Mouse (Mus musculus): ENCODE measurements at regions not wholly inside any gene's neighbourhood (a gene's known extent, or its start where the extent isn't known, plus 50 kb on each side); places are given as distances from the start of the nearest gene placed in this dataset.

- TF ChIP-seq POLR2A (IDR thresholded peaks at IDR 0.05; ENCODE audit: borderline replicate concordance, extremely low read depth, insufficient read depth, insufficient read length, poor library complexity, severe bottlenecking), result no peak
- TF ChIP-seq CTCF (IDR thresholded peaks at IDR 0.05; ENCODE audit: borderline replicate concordance, extremely low read depth, insufficient read depth, insufficient read length), result no peak
- no peak for DNase-seq (ENCODE audit: low read depth)
These were observed 310.1 kb downstream of the Irx1 start for GRCm38 (mm10) chr13:71653212-71653938.

- DNase-seq (ENCODE audit: low read depth), result no peak
These were observed 313.6 kb downstream of the Irx1 start for GRCm38 (mm10) chr13:71649876-71650275.

GRCm38 (mm10) chr13:71649031-71649430 lies 314.5 kb downstream of the Irx1 start:
- no peak for DNase-seq (ENCODE audit: low read depth)
- no peak for TF ChIP-seq CTCF (IDR thresholded peaks at IDR 0.05; ENCODE audit: borderline replicate concordance, extremely low read depth, insufficient read depth, insufficient read length)
- no peak for TF ChIP-seq POLR2A (IDR thresholded peaks at IDR 0.05; ENCODE audit: borderline replicate concordance, extremely low read depth, insufficient read depth, insufficient read length, poor library complexity, severe bottlenecking)

More at GRCm38 (mm10) chr13:71649876-71650275, 313.6 kb downstream of the Irx1 start:
- TF ChIP-seq CTCF (IDR thresholded peaks at IDR 0.05; ENCODE audit: borderline replicate concordance, extremely low read depth, insufficient read depth, insufficient read length) (no peak), POLR2A (IDR thresholded peaks at IDR 0.05; ENCODE audit: borderline replicate concordance, extremely low read depth, insufficient read depth, insufficient read length, poor library complexity, severe bottlenecking) (no peak)

GRCm38 (mm10) chr13:71631447-71631846 lies 332.1 kb downstream of the Irx1 start:
- TF ChIP-seq POLR2A (IDR thresholded peaks at IDR 0.05; ENCODE audit: borderline replicate concordance, extremely low read depth, insufficient read depth, insufficient read length, poor library complexity, severe bottlenecking), result no peak
- TF ChIP-seq CTCF (IDR thresholded peaks at IDR 0.05; ENCODE audit: borderline replicate concordance, extremely low read depth, insufficient read depth, insufficient read length), result 0 out of 2 replicates have a peak, but pooled peaks have one; percentile 3
- DNase-seq (ENCODE audit: low read depth), result no peak

GRCm38 (mm10) chr13:71617198-71617597 lies 346.3 kb downstream of the Irx1 start:
- TF ChIP-seq CTCF (IDR thresholded peaks at IDR 0.05; ENCODE audit: borderline replicate concordance, extremely low read depth, insufficient read depth, insufficient read length) (no peak), POLR2A (IDR thresholded peaks at IDR 0.05; ENCODE audit: borderline replicate concordance, extremely low read depth, insufficient read depth, insufficient read length, poor library complexity, severe bottlenecking) (no peak)
- no peak for DNase-seq (ENCODE audit: low read depth)

- TF ChIP-seq POLR2A (IDR thresholded peaks at IDR 0.05; ENCODE audit: borderline replicate concordance, extremely low read depth, insufficient read depth, insufficient read length, poor library complexity, severe bottlenecking) (no peak), CTCF (IDR thresholded peaks at IDR 0.05; ENCODE audit: borderline replicate concordance, extremely low read depth, insufficient read depth, insufficient read length) (no peak)
- DNase-seq (ENCODE audit: low read depth), result no peak
These were observed 350.9 kb downstream of the Irx1 start for GRCm38 (mm10) chr13:71612393-71613179.

GRCm38 (mm10) chr13:71582486-71582885 lies 381.0 kb downstream of the Irx1 start:
- no peak for DNase-seq (ENCODE audit: low read depth)
- TF ChIP-seq CTCF (IDR thresholded peaks at IDR 0.05; ENCODE audit: borderline replicate concordance, extremely low read depth, insufficient read depth, insufficient read length), result no peak
- no peak for TF ChIP-seq POLR2A (IDR thresholded peaks at IDR 0.05; ENCODE audit: borderline replicate concordance, extremely low read depth, insufficient read depth, insufficient read length, poor library complexity, severe bottlenecking)

GRCm38 (mm10) chr13:71565895-71566294 lies 397.6 kb downstream of the Irx1 start:
- no peak for TF ChIP-seq POLR2A (IDR thresholded peaks at IDR 0.05; ENCODE audit: borderline replicate concordance, extremely low read depth, insufficient read depth, insufficient read length, poor library complexity, severe bottlenecking)
- TF ChIP-seq CTCF (IDR thresholded peaks at IDR 0.05; ENCODE audit: borderline replicate concordance, extremely low read depth, insufficient read depth, insufficient read length), result no peak
- DNase-seq (ENCODE audit: low read depth), result no peak

GRCm38 (mm10) chr13:71565388-71565787 lies 398.1 kb downstream of the Irx1 start:
- no peak for DNase-seq (ENCODE audit: low read depth)
- TF ChIP-seq CTCF (IDR thresholded peaks at IDR 0.05; ENCODE audit: borderline replicate concordance, extremely low read depth, insufficient read depth, insufficient read length) (no peak), POLR2A (IDR thresholded peaks at IDR 0.05; ENCODE audit: borderline replicate concordance, extremely low read depth, insufficient read depth, insufficient read length, poor library complexity, severe bottlenecking) (no peak)

GRCm38 (mm10) chr13:71558477-71559215 lies 404.9 kb downstream of the Irx1 start:
- TF ChIP-seq CTCF (IDR thresholded peaks at IDR 0.05; ENCODE audit: borderline replicate concordance, extremely low read depth, insufficient read depth, insufficient read length), result peak; percentile 13; the same call in 1 of the 2 replicates
- no peak for TF ChIP-seq POLR2A (IDR thresholded peaks at IDR 0.05; ENCODE audit: borderline replicate concordance, extremely low read depth, insufficient read depth, insufficient read length, poor library complexity, severe bottlenecking)
- peak; percentile 92 for DNase-seq (ENCODE audit: low read depth)

GRCm38 (mm10) chr13:71555471-71555870 lies 408.1 kb downstream of the Irx1 start:
- no peak for TF ChIP-seq CTCF (IDR thresholded peaks at IDR 0.05; ENCODE audit: borderline replicate concordance, extremely low read depth, insufficient read depth, insufficient read length)
- TF ChIP-seq POLR2A (IDR thresholded peaks at IDR 0.05; ENCODE audit: borderline replicate concordance, extremely low read depth, insufficient read depth, insufficient read length, poor library complexity, severe bottlenecking), result no peak
- DNase-seq (ENCODE audit: low read depth), result no peak
